Mouse (Mus musculus) embryonic facial prominence, embryonic 11.5 days (tissue): ENCODE measurements at regions not wholly inside any gene's neighbourhood (a gene's known extent, or its start where the extent isn't known, plus 50 kb on each side); places are given as distances from the start of the nearest gene placed in this dataset.

ENCODE experiments used
- ATAC-seq: fragments of 200-750 bp; cut with Nextera tagmentation; replicated peaks from 2 replicates; pipeline ENCODE4 v1.8.0; 2017; ENCODE audit warnings: low read depth; ENCODE audit not compliant: insufficient number of reproducible peaks, low FRiP score, low TSS enrichment
- DNase-seq: peaks from one replicate; pipeline ENCODE4 v3.0.0-alpha.2; 2015; ENCODE audit warnings: low spot score
- H3K27ac ChIP-seq: fragments of 300-500 bp; sonication (generic); replicated peaks from 2 replicates; pipeline ENCODE4 v1.5.1; 2014; ENCODE audit warnings: mild to moderate bottlenecking, low read depth, low read length, control low read depth
- H3K27me3 ChIP-seq: fragments of 300-500 bp; sonication (generic); 2 replicates; pipeline ENCODE4 v1.6.1; 2014; ENCODE audit warnings: mild to moderate bottlenecking, low read length, moderate library complexity, mixed read lengths; ENCODE audit not compliant: control insufficient read depth, insufficient read depth
- H3K36me3 ChIP-seq: fragments of 300-500 bp; sonication (generic); replicated peaks from 2 replicates; pipeline ENCODE4 v1.6.1; 2014; ENCODE audit warnings: low read depth, mild to moderate bottlenecking, low read length, moderate library complexity, mixed read lengths; ENCODE audit not compliant: control insufficient read depth, insufficient read depth
- H3K4me1 ChIP-seq: fragments of 300-500 bp; sonication (generic); 2 replicates; pipeline ENCODE4 v1.6.1; 2014; ENCODE audit warnings: low read length, mixed read lengths; ENCODE audit not compliant: control insufficient read depth, insufficient read depth
- H3K4me2 ChIP-seq: fragments of 300-500 bp; sonication (generic); 2 replicates; pipeline ENCODE4 v1.6.1; 2014; ENCODE audit warnings: low read depth, mild to moderate bottlenecking, control low read depth, low read length, moderate library complexity
- H3K4me3 ChIP-seq: fragments of 300-500 bp; sonication (generic); 2 replicates; pipeline ENCODE4 v1.5.1; 2014; ENCODE audit warnings: low read depth, low read length, control low read depth
- H3K9ac ChIP-seq: fragments of 300-500 bp; sonication (generic); replicated peaks from 2 replicates; pipeline ENCODE4 v1.6.1; 2014; ENCODE audit warnings: mild to moderate bottlenecking, control low read depth, low read length
- H3K9me3 ChIP-seq: fragments of 300-500 bp; sonication (generic); replicated peaks from 2 replicates; pipeline ENCODE4 v1.6.1; 2016; ENCODE audit warnings: mild to moderate bottlenecking, low read length, inconsistent platforms, mixed read lengths; ENCODE audit not compliant: control insufficient read depth
- WGBS: fragments of 180-500 bp; shearing (Covaris S2); extraction: QIAGEN DNeasy Blood & Tissue Kit; methylation state at CpG from one replicate; pipeline ENCODE4 v1.1.7; 2014; 5-methylcytosine and 5-hydroxymethylcytosine counted together

- H3K27me3 ChIP-seq = no peaks in the 10 kb centered on the region
- no peaks in the 10 kb centered on the region for H3K9me3 ChIP-seq
- 90% methylated on average over 7 of the region's 7 CpGs for WGBS
- DNase-seq (no peak), ATAC-seq (no peak)
- no peak overlapping the region for H3K4me2 ChIP-seq
- H3K4me1 ChIP-seq = no peaks in the 10 kb centered on the region
- H3K27ac ChIP-seq = no peak overlapping the region
- H3K4me3 ChIP-seq = no peak overlapping the region
- H3K9ac ChIP-seq = no peak overlapping the region
- H3K36me3 ChIP-seq = no peaks in the 10 kb centered on the region
Observed at GRCm38 (mm10) chr16:12880481-12880880, 229.0 kb upstream of the Ercc4 start.

- H3K27ac ChIP-seq = no peak overlapping the region
- no peaks in the 10 kb centered on the region for H3K36me3 ChIP-seq
- no peak overlapping the region for H3K4me2 ChIP-seq
- no peak for ATAC-seq
- H3K9me3 ChIP-seq = no peaks in the 10 kb centered on the region
- WGBS = 70% methylated on average over 1 of the region's 1 CpGs
- no peak for DNase-seq
- H3K9ac ChIP-seq = no peak overlapping the region
- H3K4me3 ChIP-seq = no peak overlapping the region
- no peaks in the 10 kb centered on the region for H3K4me1 ChIP-seq
- H3K27me3 ChIP-seq = no peaks in the 10 kb centered on the region
Observed at GRCm38 (mm10) chr16:12882690-12883089, 226.8 kb upstream of the Ercc4 start.

- H3K9ac ChIP-seq = no peak overlapping the region
- DNase-seq (no peak), ATAC-seq (0 out of 2 replicates have a peak, but pooled peaks have one; percentile 39)
- no peaks in the 10 kb centered on the region for H3K27me3 ChIP-seq
- no peaks in the 10 kb centered on the region for H3K9me3 ChIP-seq
- H3K4me1 ChIP-seq = no peaks in the 10 kb centered on the region
- H3K4me2 ChIP-seq = no peak overlapping the region
- no peaks in the 10 kb centered on the region for H3K36me3 ChIP-seq
- no peak overlapping the region for H3K4me3 ChIP-seq
- H3K27ac ChIP-seq = no peak overlapping the region
- WGBS = 7% methylated on average over 3 of the region's 3 CpGs
Observed at GRCm38 (mm10) chr16:12884556-12884955, 224.9 kb upstream of the Ercc4 start.

- ATAC-seq (no peak), DNase-seq (no peak)
- Histone ChIP-seq H3K27ac (no peak overlapping the region), H3K4me1 (no peaks in the 10 kb centered on the region), H3K36me3 (no peaks in the 10 kb centered on the region), H3K9ac (no peak overlapping the region), H3K9me3 (no peaks in the 10 kb centered on the region), H3K4me2 (no peak overlapping the region), H3K27me3 (no peaks in the 10 kb centered on the region), H3K4me3 (no peak overlapping the region)
- WGBS = 86% methylated on average over 1 of the region's 1 CpGs
Observed at GRCm38 (mm10) chr16:12886127-12886526, 223.4 kb upstream of the Ercc4 start.

- Histone ChIP-seq H3K27ac (no peak overlapping the region), H3K9me3 (no peaks in the 10 kb centered on the region), H3K4me3 (no peak overlapping the region), H3K4me1 (no peaks in the 10 kb centered on the region), H3K4me2 (no peak overlapping the region), H3K27me3 (no peaks in the 10 kb centered on the region), H3K36me3 (no peaks in the 10 kb centered on the region), H3K9ac (no peak overlapping the region)
- 68% methylated on average over 2 of the region's 2 CpGs for WGBS
- no peak for ATAC-seq
- no peak for DNase-seq
Observed at GRCm38 (mm10) chr16:12887381-12887780, 222.1 kb upstream of the Ercc4 start.

GRCm38 (mm10) chr16:12890094-12890493 lies 219.4 kb upstream of the Ercc4 start:
- ATAC-seq = no peak
- Histone ChIP-seq H3K9me3 (no peaks in the 10 kb centered on the region), H3K4me3 (no peak overlapping the region), H3K4me2 (no peak overlapping the region), H3K27ac (no peak overlapping the region), H3K27me3 (no peaks in the 10 kb centered on the region), H3K9ac (no peak overlapping the region), H3K4me1 (no peaks in the 10 kb centered on the region), H3K36me3 (no peaks in the 10 kb centered on the region)
- no peak for DNase-seq
- 95% methylated on average over 1 of the region's 1 CpGs for WGBS

GRCm38 (mm10) chr16:12890545-12890944 lies 218.9 kb upstream of the Ercc4 start:
- Histone ChIP-seq H3K27me3 (no peaks in the 10 kb centered on the region), H3K4me1 (no peaks in the 10 kb centered on the region), H3K27ac (no peak overlapping the region), H3K9ac (no peak overlapping the region), H3K4me3 (no peak overlapping the region), H3K4me2 (no peak overlapping the region), H3K36me3 (no peaks in the 10 kb centered on the region), H3K9me3 (no peaks in the 10 kb centered on the region)
- WGBS = 72% methylated on average over 3 of the region's 3 CpGs
- no peak for DNase-seq
- ATAC-seq = no peak

- DNase-seq = no peak
- Histone ChIP-seq H3K9ac (no peak overlapping the region), H3K27me3 (no peaks in the 10 kb centered on the region), H3K9me3 (no peaks in the 10 kb centered on the region), H3K4me3 (no peak overlapping the region), H3K4me2 (no peak overlapping the region), H3K36me3 (no peaks in the 10 kb centered on the region), H3K4me1 (no peaks in the 10 kb centered on the region), H3K27ac (no peak overlapping the region)
- WGBS = 83% methylated on average over 7 of the region's 7 CpGs
- ATAC-seq = no peak
Observed at GRCm38 (mm10) chr16:12892658-12893305, 216.7 kb upstream of the Ercc4 start.
